Mouse (Mus musculus): ENCODE results near the gene Gm45234.

DNA sequence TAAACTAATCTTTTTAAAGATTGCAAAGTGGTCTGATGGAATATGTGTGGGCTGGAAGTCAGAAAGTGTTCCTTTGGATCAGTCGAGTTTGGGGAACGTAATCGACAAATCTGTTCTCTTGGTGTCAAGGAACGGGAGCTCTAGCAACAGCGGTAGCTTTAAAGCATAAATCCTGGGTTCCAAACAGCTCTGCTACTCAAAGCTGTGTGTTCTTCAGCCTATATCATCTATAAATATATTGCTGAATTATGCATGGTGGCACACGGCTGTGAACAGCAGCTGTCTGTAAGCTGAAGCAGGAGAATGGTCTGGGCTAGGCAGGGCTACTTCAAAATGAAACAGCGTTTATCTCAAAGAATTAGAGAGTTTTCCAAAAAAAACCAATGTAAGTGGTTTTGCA is 25.1 kb upstream of the Gm45234 start:
- no peak for TF ChIP-seq GATA2 (IDR thresholded peaks at IDR 0.05; ENCODE audit: borderline replicate concordance, low read depth, low read length)
- TF ChIP-seq CTCF (IDR thresholded peaks at IDR 0.05; ENCODE audit: low read depth, low read length) = no peak
- no peak for TF ChIP-seq POLR2AphosphoS5 (IDR thresholded peaks at IDR 0.05; ENCODE audit: insufficient replicate concordance, low read depth, low read length)
